Mouse (Mus musculus) liver, embryonic 13.5 days (tissue): ENCODE measurements around the gene Topbp1. TPM values are rescaled to one million over a fixed set of nuclear protein-coding genes. Genes with fewer than 3 reads are reported as not detected.

Experiments
- ATAC-seq: fragments of 200-750 bp; cut with Nextera tagmentation; 2 replicates; pipeline ENCODE4 v1.8.0; 2017; ENCODE audit warnings: low read depth, mild to moderate bottlenecking, moderate number of reproducible peaks, moderate library complexity
- DNase-seq: peaks from one replicate; pipeline ENCODE4 v3.0.0; 2022
- H3K27ac ChIP-seq: fragments of 300-500 bp; sonication (generic); 2 replicates; pipeline ENCODE4 v1.5.1; 2015; ENCODE audit warnings: moderate library complexity, mild to moderate bottlenecking, inconsistent platforms
- H3K27me3 ChIP-seq: fragments of 300-500 bp; sonication (generic); 2 replicates; pipeline ENCODE4 v1.6.1; 2015; ENCODE audit warnings: mild to moderate bottlenecking, inconsistent platforms
- H3K36me3 ChIP-seq: fragments of 300-500 bp; sonication (generic); 2 replicates; pipeline ENCODE4 v1.6.1; 2015; ENCODE audit warnings: mild to moderate bottlenecking, inconsistent platforms
- H3K4me1 ChIP-seq: fragments of 300-500 bp; sonication (generic); replicated peaks from 2 replicates; pipeline ENCODE4 v1.6.1; 2015; ENCODE audit warnings: inconsistent platforms
- H3K4me2 ChIP-seq: fragments of 300-500 bp; sonication (generic); 2 replicates; pipeline ENCODE4 v1.6.1; 2015; ENCODE audit warnings: inconsistent platforms, mild to moderate bottlenecking, moderate library complexity
- H3K4me3 ChIP-seq: fragments of 300-500 bp; sonication (generic); replicated peaks from 2 replicates; pipeline ENCODE4 v1.5.1; 2015; ENCODE audit warnings: mild to moderate bottlenecking, inconsistent platforms
- H3K9ac ChIP-seq: fragments of 300-500 bp; sonication (generic); 2 replicates; pipeline ENCODE4 v1.6.1; 2015; ENCODE audit warnings: mild to moderate bottlenecking, inconsistent platforms
- H3K9me3 ChIP-seq: fragments of 300-500 bp; sonication (generic); replicated peaks from 2 replicates; pipeline ENCODE4 v1.6.1; 2016; ENCODE audit warnings: inconsistent platforms
- WGBS: fragments of 180-500 bp; shearing (Covaris S2); methylation state at CpG from one replicate; pipeline ENCODE4 v1.1.7; 2015; ENCODE audit not compliant: insufficient replicate concordance; 5-methylcytosine and 5-hydroxymethylcytosine counted together
- polyA plus RNA-seq: library from polyadenylated mRNA; unstranded; fragments of >200 nt; fragmentation: Nextera tagmentation; extraction: Ambion mirVana; gene quantifications from 2 replicates; pipeline ENCODE4 v1.2.1, GENCODE M21; 2015

Topbp1 gene
- polyA plus RNA-seq, 1 experiment from 2014 or later, result 44.7 TPM

DNA sequence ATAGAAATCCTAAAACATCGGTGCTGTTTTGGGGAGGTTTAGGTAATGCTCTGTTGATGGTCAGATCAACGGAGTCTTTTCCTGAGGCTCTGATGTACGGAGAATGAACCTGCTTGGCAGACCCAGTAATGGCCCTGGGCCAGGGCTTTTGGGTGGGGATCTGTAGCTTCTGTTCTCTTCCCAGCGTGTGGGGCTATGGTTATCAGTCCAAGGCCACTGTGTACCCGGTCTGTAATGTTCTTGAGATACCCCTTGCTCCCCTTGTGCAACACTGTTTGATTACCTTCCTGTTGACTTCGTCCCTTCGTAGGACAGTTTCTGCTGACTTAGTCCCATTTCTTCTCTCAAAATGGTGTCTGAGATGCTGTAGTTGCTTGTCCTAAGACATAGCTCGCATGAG is 3.9 kb upstream of the Topbp1 start:
- Histone ChIP-seq H3K9ac (no peak overlapping the region), H3K4me2 (no peak overlapping the region), H3K27me3 (no peaks in the 10 kb centered on the region), H3K4me1 (peaks cover 35% of the 10 kb centered on the region), H3K4me3 (no peak overlapping the region), H3K9me3 (no peaks in the 10 kb centered on the region), H3K27ac (no peak overlapping the region; the same call in 1 of the 2 replicates), H3K36me3 (no peaks in the 10 kb centered on the region)
- no peak for ATAC-seq
- DNase-seq, result no peak
- 68% methylated on average over 8 of the region's 8 CpGs for WGBS

DNA sequence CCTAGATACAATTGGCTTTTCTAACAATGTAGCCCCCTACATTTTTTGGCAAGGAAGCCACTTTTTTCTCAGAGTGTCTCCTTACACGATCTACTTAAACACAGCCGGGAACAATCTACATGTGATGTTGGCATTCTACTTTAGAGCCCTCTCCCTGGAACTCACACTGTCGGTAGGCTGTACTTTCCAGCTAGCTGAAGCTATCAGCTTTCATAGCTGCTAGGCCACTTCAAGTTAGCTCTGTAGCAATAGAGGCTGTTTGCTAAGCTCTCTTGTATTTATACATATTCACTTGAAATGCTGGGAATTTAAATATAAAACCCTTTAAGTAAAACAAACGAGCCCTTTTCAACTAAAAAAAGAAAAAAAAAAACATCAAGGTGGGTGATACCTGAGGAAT is 2.8 kb upstream of the Topbp1 start:
- no peak overlapping the region for H3K9ac ChIP-seq
- ATAC-seq, result no peak
- H3K4me2 ChIP-seq, result no peak overlapping the region
- H3K36me3 ChIP-seq, result peaks cover 6% of the 10 kb centered on the region
- peaks cover 46% of the 10 kb centered on the region for H3K4me1 ChIP-seq
- H3K9me3 ChIP-seq, result no peaks in the 10 kb centered on the region
- H3K27ac ChIP-seq, result no peak overlapping the region
- no peak overlapping the region for H3K4me3 ChIP-seq
- no peaks in the 10 kb centered on the region for H3K27me3 ChIP-seq
- DNase-seq, result no peak
- WGBS, result 62% methylated on average over 4 of the region's 4 CpGs

DNA sequence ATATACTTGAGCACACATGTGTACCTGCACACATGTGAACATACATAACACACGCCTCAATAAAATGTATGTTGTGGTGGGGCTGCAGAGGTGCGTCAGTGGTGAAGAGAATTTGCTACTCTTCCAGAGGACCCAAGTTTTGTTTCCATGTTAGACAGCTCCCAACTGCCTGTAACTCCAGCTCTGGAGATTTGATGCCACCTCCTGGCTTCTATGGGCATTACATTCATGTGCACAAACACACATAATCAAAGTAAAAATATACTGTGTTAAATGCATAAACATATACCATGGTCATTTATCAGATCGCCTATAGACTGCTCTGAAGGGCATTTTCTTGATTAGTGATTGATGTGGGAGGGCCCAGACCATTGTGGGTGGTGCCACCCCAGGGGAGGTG is 2.3 kb upstream of the Topbp1 start:
- Histone ChIP-seq H3K9me3 (no peaks in the 10 kb centered on the region), H3K36me3 (peaks cover 11% of the 10 kb centered on the region), H3K27ac (no peak overlapping the region), H3K4me1 (peaks cover 51% of the 10 kb centered on the region), H3K4me3 (no peak overlapping the region), H3K4me2 (no peak overlapping the region), H3K9ac (no peak overlapping the region), H3K27me3 (no peaks in the 10 kb centered on the region)
- 22% methylated on average over 3 of the region's 3 CpGs for WGBS
- DNase-seq, result peak; percentile 58
- no peak for ATAC-seq

DNA sequence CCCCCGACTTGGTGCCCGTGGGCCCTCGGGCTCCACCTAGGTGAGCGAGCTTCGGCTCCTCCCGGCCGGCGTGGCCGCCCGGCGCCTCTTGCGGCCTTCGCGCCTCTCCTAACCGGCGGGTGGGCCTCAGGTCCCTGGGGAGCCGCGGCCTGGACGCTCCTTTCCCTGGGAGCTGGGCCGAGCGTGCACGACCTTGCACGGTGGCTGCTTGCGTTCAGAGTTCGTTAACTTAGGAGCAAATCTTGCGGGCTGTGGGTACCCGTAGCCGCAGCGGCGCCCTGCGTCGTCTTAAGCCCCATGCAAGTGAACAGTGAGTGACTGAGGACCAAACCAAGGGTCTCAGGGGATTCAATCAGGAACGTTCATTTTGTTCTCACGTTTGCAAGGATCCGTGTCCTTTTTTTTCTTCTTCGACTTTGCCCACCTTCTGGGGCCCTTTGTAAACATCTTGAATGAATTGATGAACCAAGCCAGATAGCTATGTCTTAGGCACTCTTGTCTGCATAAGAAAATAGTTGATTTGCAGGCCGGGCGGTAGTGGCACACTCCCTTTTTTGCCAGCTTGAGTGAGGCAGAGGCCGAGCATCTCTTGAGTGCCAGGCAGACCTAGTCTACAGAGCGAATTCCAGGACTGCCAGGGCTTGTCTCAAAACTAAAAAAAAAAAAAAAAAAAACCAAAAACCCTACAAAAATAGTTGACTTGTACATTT is 472 bp downstream of the Topbp1 start:
- H3K4me1 ChIP-seq, result peaks cover 64% of the 10 kb centered on the region
- peak overlapping the region; percentile 89 for H3K27ac ChIP-seq
- WGBS, result under 1% methylated on average over 40 of the region's 40 CpGs
- H3K36me3 ChIP-seq, result peaks cover 37% of the 10 kb centered on the region
- peak; percentile 76 for ATAC-seq
- no peak for DNase-seq
- peak overlapping the region; percentile 83 for H3K4me3 ChIP-seq
- H3K9ac ChIP-seq, result peak overlapping the region; percentile 91
- no peaks in the 10 kb centered on the region for H3K27me3 ChIP-seq
- peak overlapping the region; percentile 83 for H3K4me2 ChIP-seq
- no peaks in the 10 kb centered on the region for H3K9me3 ChIP-seq

DNA sequence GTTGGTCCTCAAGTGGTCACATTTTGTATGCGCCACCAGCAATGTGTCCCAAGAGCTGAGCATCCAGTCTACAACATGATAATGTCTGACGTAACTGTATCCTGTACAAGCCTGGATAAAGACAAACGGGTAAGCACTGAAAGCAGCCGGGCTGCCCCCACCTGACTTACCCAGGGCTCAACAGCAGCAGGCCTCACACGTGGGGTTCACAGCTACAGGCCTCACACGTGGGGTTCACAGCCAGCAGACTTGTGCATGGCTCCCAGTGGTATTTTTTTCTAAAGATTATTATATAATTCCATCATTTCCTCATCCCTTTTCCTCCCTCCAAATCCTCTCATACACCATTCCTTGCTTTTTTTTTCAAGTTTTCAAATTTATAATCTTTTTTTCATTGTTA is 4.8 kb downstream of the Topbp1 start:
- no peak overlapping the region for H3K27ac ChIP-seq
- peaks cover 32% of the 10 kb centered on the region for H3K4me1 ChIP-seq
- H3K4me3 ChIP-seq, result no peak overlapping the region
- no peak overlapping the region for H3K4me2 ChIP-seq
- H3K9ac ChIP-seq, result no peak overlapping the region
- no peaks in the 10 kb centered on the region for H3K27me3 ChIP-seq
- WGBS, result 85% methylated on average over 6 of the region's 6 CpGs
- no peaks in the 10 kb centered on the region for H3K9me3 ChIP-seq
- ATAC-seq, result no peak
- H3K36me3 ChIP-seq, result peaks cover 73% of the 10 kb centered on the region
- DNase-seq, result no peak

DNA sequence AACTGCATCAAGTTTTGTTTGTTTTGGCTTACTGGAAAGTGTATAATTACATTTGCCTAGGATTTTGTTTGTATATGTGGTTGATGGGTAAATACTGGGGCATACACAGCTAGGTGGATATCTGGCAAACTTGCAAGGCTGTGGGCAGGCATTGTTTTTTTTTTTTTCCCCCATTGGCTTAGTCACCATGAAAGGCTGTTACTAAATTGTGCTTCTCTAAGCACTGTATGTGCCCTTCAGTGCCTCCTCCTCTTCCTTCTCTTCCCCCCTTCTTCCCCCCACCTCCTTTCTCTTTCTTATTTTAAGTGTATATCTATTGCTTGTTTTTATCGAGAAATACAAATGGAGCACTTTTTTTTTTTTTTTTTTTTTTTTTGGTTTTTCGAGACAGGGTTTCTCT is 19.7 kb downstream of the Topbp1 start:
- Histone ChIP-seq H3K4me3 (no peak overlapping the region), H3K27me3 (no peaks in the 10 kb centered on the region), H3K27ac (no peak overlapping the region), H3K4me2 (no peak overlapping the region), H3K9me3 (no peaks in the 10 kb centered on the region), H3K4me1 (peaks cover 27% of the 10 kb centered on the region), H3K36me3 (peaks cover 97% of the 10 kb centered on the region), H3K9ac (no peak overlapping the region)
- ATAC-seq (no peak), DNase-seq (no peak)
- WGBS, result 85% methylated on average over 1 of the region's 2 CpGs

DNA sequence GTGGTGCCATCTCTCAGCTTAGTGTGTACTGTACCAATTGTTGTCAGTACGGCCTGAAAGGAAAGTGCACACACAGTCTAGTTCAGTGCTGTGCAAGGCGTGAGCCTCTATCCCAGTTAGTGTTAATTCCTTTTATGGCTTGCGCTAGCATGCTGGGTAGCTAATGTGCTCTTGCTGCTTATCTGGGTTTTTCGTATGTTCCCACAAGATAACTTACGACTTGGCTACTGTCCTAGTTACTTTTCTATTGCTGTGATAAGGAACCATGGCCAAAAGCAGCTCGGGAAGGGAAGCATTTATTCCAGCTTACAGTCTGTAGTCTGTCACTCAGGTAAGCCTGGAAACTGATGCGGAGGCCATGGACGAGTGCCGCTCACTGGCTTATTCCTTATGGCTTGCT is 21.4 kb downstream of the Topbp1 start:
- H3K27me3 ChIP-seq, result no peaks in the 10 kb centered on the region
- peak overlapping the region; percentile 53 for H3K9ac ChIP-seq
- DNase-seq, result peak; percentile 62
- peaks cover 95% of the 10 kb centered on the region for H3K36me3 ChIP-seq
- H3K4me1 ChIP-seq, result peaks cover 27% of the 10 kb centered on the region
- H3K4me2 ChIP-seq, result peak overlapping the region; percentile 57
- peak overlapping the region; percentile 11; the same call in 1 of the 2 replicates for H3K4me3 ChIP-seq
- H3K9me3 ChIP-seq, result no peaks in the 10 kb centered on the region
- WGBS, result 36% methylated on average over 9 of the region's 9 CpGs
- peak overlapping the region; percentile 87 for H3K27ac ChIP-seq
- ATAC-seq, result peak; percentile 99

DNA sequence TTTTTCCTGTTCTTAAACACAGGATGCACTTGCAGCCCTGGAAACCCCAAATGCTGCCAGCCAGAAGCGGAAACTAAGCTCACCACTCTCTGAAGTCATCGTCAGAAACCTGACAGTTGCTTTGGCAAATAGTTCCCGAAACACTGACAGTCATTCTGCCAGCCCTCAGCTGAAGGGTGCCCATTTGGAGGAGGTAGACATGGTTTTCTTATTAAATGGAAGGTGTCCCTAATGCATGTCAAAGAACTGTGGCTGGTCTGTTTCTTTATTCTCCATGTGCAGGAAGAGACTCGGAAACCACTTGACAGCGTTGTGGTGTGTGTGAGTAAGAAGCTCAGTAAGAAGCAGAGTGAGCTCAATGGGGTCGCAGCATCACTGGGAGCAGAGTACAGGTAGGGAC is 27.6 kb downstream of the Topbp1 start:
- Histone ChIP-seq H3K27me3 (no peaks in the 10 kb centered on the region), H3K36me3 (peaks cover 95% of the 10 kb centered on the region), H3K4me2 (no peak overlapping the region), H3K27ac (no peak overlapping the region), H3K4me1 (0 out of 2 replicates have a peak, but pooled peaks cover 1% of the 10 kb centered on the region), H3K9me3 (no peaks in the 10 kb centered on the region), H3K9ac (no peak overlapping the region), H3K4me3 (no peak overlapping the region)
- DNase-seq, result no peak
- WGBS, result 75% methylated on average over 6 of the region's 6 CpGs
- no peak for ATAC-seq

DNA sequence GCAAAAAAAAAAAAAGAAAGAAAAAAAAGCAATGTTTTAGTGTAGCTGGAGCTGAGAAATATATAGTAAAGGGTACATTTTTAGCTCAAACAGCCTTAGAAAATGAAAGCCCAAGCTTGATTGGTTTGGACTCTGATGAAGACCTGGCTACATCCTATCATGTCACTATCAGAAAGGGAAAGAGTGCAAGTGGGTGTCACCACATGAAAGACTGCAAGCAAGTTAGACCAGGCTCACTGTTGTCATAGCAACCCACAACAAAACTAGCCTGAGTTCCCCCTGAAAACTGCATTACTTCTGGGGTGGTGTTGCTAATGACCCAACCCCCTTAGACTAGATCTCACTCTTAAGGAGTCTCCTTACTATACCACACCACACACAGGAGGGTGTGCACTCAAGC is 31.9 kb downstream of the Topbp1 start:
- DNase-seq (no peak), ATAC-seq (no peak)
- no peaks in the 10 kb centered on the region for H3K9me3 ChIP-seq

DNA sequence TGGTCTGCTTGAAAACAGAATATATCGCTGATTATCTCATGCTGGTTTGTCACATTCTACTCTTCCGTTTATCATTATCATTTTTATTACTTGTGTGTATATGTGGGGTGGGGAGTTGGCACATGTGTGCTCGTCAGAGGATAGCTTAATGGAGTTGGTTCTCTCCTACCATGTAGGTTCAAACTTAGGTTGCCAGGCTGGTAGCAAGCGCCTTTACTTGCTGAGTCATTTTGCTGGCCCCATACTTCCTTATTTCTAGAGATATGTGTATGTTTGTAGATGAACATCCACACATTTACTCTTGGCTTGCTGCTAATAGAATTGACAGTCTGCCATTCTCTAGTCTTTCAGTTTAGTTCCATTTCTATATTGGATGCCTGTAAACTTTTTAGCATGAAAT is 42.0 kb downstream of the Topbp1 start:
- Histone ChIP-seq H3K27me3 (no peaks in the 10 kb centered on the region), H3K4me2 (no peak overlapping the region), H3K4me3 (no peak overlapping the region), H3K9me3 (no peaks in the 10 kb centered on the region), H3K4me1 (peaks cover 7% of the 10 kb centered on the region), H3K9ac (no peak overlapping the region), H3K36me3 (peaks cover 95% of the 10 kb centered on the region), H3K27ac (peak overlapping the region; percentile 20; the same call in 1 of the 2 replicates)
- 62% methylated on average over 4 of the region's 4 CpGs for WGBS
- no peak for DNase-seq
- ATAC-seq, result no peak

More for the DNA sequence above, 31.9 kb downstream of the Topbp1 start:
- H3K4me2 ChIP-seq, result no peak overlapping the region
- no peaks in the 10 kb centered on the region for H3K27me3 ChIP-seq
- H3K27ac ChIP-seq, result no peak overlapping the region
- H3K4me1 ChIP-seq, result no peaks in the 10 kb centered on the region
- H3K36me3 ChIP-seq, result peaks cover 94% of the 10 kb centered on the region
- no peak overlapping the region for H3K9ac ChIP-seq
- no peak overlapping the region for H3K4me3 ChIP-seq

DNA sequence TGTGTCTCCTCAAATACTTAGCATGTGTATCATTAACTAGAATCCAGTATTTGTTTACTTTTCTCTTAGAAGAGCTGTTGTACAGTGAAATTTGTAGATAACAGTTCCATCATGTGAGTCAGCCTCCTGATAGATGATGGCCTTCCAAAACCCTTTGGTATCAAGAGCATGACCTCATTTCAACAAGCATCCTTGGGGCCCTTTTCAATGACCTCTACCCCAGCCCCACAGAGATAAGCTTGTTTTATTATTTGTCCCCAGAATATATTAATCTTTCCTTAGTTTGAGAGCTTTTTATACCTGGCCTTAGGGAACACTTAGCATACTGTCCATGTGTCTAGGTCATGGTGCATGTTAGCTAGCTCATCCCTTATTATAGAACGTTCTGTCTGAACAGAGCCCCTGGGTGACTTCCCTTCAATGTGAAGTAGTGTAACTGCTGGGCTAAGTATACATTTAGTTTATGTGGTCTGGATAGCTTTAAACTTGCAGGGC is 43.0 kb downstream of the Topbp1 start:
- no peaks in the 10 kb centered on the region for H3K9me3 ChIP-seq
- H3K27me3 ChIP-seq, result no peaks in the 10 kb centered on the region
- H3K4me3 ChIP-seq, result no peak overlapping the region
- no peak for ATAC-seq
- no peak for DNase-seq
- peaks cover 94% of the 10 kb centered on the region for H3K36me3 ChIP-seq
- H3K27ac ChIP-seq, result peak overlapping the region; percentile 18; the same call in 1 of the 2 replicates
- no peak overlapping the region for H3K4me2 ChIP-seq
- WGBS, result 65% methylated on average over 1 of the region's 1 CpGs
- H3K9ac ChIP-seq, result no peak overlapping the region
- H3K4me1 ChIP-seq, result peaks cover 7% of the 10 kb centered on the region

DNA sequence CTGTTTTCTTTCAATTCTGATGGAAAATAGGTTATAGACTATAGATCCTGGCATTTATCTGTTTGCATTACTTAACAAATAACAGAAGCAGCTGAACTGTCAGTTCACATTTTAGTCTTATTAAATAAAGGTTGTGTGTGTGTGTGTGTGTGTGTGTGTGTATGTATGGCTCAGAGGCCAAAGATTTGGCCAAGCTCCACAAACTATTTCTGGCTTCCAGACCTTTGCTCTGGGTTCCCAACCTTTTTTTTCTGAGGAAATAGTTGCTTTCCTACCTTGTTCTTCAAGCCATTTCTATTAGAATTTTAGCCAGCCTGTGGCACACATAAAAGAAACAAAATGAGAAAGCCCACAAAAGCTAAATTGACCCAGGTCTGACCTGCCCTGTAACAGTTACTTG is 43.8 kb downstream of the Topbp1 start:
- DNase-seq, result no peak
- Histone ChIP-seq H3K9ac (no peak overlapping the region), H3K4me2 (no peak overlapping the region), H3K9me3 (no peaks in the 10 kb centered on the region), H3K4me3 (no peak overlapping the region), H3K36me3 (peaks cover 89% of the 10 kb centered on the region), H3K4me1 (peaks cover 7% of the 10 kb centered on the region), H3K27me3 (no peaks in the 10 kb centered on the region), H3K27ac (0 out of 2 replicates have a peak overlapping the region, but pooled peaks have one; percentile 18)
- ATAC-seq, result no peak
